Mouse (Mus musculus): ENCODE data around the gene Cltb.
A peak's percentile ranks its signal among the peaks of the same experiment; 100 is the strongest.
"Not testable (repeated sequence)": the region's sequence is repeated elsewhere in the genome, so short reads cannot be mapped to it uniquely, and the experiment has no call there.

Cltb gene

GRCm38 (mm10) chr13:54610972-54611754, at the start of gene Cltb:
Gene Cltb, minus strand, starts transcription at chr13:54611344.
- DNase-seq: peak; percentile 89

- no peak for DNase-seq
Observed at GRCm38 (mm10) chr13:54660877-54661276, 49.7 kb upstream of the Cltb start.

GRCm38 (mm10) chr13:54650461-54650860, 39.3 kb upstream of the Cltb start:
- no peak for DNase-seq

GRCm38 (mm10) chr13:54635011-54635410, 23.9 kb upstream of the Cltb start:
- no peak for DNase-seq

- no peak for DNase-seq
Observed at GRCm38 (mm10) chr13:54632731-54633277, 21.7 kb upstream of the Cltb start.

GRCm38 (mm10) chr13:54629128-54629527, 18.0 kb upstream of the Cltb start:
- no peak for DNase-seq

- peak; percentile 48 for DNase-seq
Observed at GRCm38 (mm10) chr13:54621960-54622521, 10.9 kb upstream of the Cltb start.

- DNase-seq: peak; percentile 98
Observed at GRCm38 (mm10) chr13:54621155-54621932, 10.2 kb upstream of the Cltb start, which contains the start of gene Faf2. Gene Faf2, plus strand, starts transcription at chr13:54621784.

GRCm38 (mm10) chr13:54616998-54617397, 5.9 kb upstream of the Cltb start:
- no peak for DNase-seq

- DNase-seq: no peak
Observed at GRCm38 (mm10) chr13:54616307-54616706, 5.2 kb upstream of the Cltb start.

- not testable (repeated sequence) for DNase-seq
Observed at GRCm38 (mm10) chr13:54613141-54613540, 2.0 kb upstream of the Cltb start.

- peak; percentile 41 for DNase-seq
Observed at GRCm38 (mm10) chr13:54610613-54610971, 552 bp downstream of the Cltb start.

- DNase-seq: no peak
Observed at GRCm38 (mm10) chr13:54609301-54609700, 1.8 kb downstream of the Cltb start.

GRCm38 (mm10) chr13:54608666-54609065, 2.5 kb downstream of the Cltb start:
- no peak for DNase-seq

GRCm38 (mm10) chr13:54608002-54608401, 3.1 kb downstream of the Cltb start:
- DNase-seq: peak; percentile 70

- DNase-seq: peak; percentile 58
Observed at GRCm38 (mm10) chr13:54607204-54607603, 3.9 kb downstream of the Cltb start.

- no peak for DNase-seq
Observed at GRCm38 (mm10) chr13:54605426-54605825, 5.7 kb downstream of the Cltb start.

- DNase-seq: no peak
Observed at GRCm38 (mm10) chr13:54604221-54604620, 6.9 kb downstream of the Cltb start.

GRCm38 (mm10) chr13:54603501-54603900, 7.6 kb downstream of the Cltb start:
- no peak for DNase-seq

GRCm38 (mm10) chr13:54602639-54603111, 8.5 kb downstream of the Cltb start:
- no peak for DNase-seq

- no peak for DNase-seq
Observed at GRCm38 (mm10) chr13:54598622-54599143, 12.5 kb downstream of the Cltb start.

- no peak for DNase-seq
Observed at GRCm38 (mm10) chr13:54596870-54597269, 14.3 kb downstream of the Cltb start.

GRCm38 (mm10) chr13:54596107-54596690, 14.9 kb downstream of the Cltb start:
- no peak for DNase-seq

Data from liver (tissue).